Mouse (Mus musculus) liver, embryonic 15.5 days (tissue): ENCODE results near the gene Luc7l3. TPM values are rescaled to one million over a fixed set of nuclear protein-coding genes. Genes with fewer than 3 reads are reported as not detected.

Source experiments
- ATAC-seq: fragments of 200-750 bp; cut with Nextera tagmentation; 2 replicates; pipeline ENCODE4 v1.8.0; 2017; ENCODE audit warnings: moderate number of reproducible peaks, mild to moderate bottlenecking, moderate library complexity; ENCODE audit not compliant: insufficient read depth
- H3K27ac ChIP-seq: fragments of 300-500 bp; sonication (generic); replicated peaks from 2 replicates; pipeline ENCODE4 v1.5.1; 2015; ENCODE audit warnings: mild to moderate bottlenecking, inconsistent platforms
- H3K27me3 ChIP-seq: fragments of 300-500 bp; sonication (generic); 2 replicates; pipeline ENCODE4 v1.6.1; 2015; ENCODE audit warnings: mild to moderate bottlenecking, inconsistent platforms
- H3K36me3 ChIP-seq: fragments of 300-500 bp; sonication (generic); replicated peaks from 2 replicates; pipeline ENCODE4 v1.6.1; 2015; ENCODE audit warnings: moderate library complexity, mild to moderate bottlenecking, inconsistent platforms
- H3K4me1 ChIP-seq: fragments of 300-500 bp; sonication (generic); replicated peaks from 2 replicates; pipeline ENCODE4 v1.6.1; 2015; ENCODE audit warnings: inconsistent platforms
- H3K4me2 ChIP-seq: fragments of 300-500 bp; sonication (generic); 2 replicates; pipeline ENCODE4 v1.6.1; 2015; ENCODE audit warnings: moderate library complexity, mild to moderate bottlenecking, inconsistent platforms
- H3K4me3 ChIP-seq: fragments of 300-500 bp; sonication (generic); replicated peaks from 2 replicates; pipeline ENCODE4 v1.5.1; 2015; ENCODE audit warnings: mild to moderate bottlenecking, inconsistent platforms
- H3K9ac ChIP-seq: fragments of 300-500 bp; sonication (generic); 2 replicates; pipeline ENCODE4 v1.6.1; 2015; ENCODE audit warnings: moderate library complexity, mild to moderate bottlenecking, inconsistent platforms
- H3K9me3 ChIP-seq: fragments of 300-500 bp; sonication (generic); replicated peaks from 2 replicates; pipeline ENCODE4 v1.6.1; 2016; ENCODE audit warnings: inconsistent platforms
- WGBS: fragments of 180-500 bp; shearing (Covaris S2); methylation state at CpG from one replicate; pipeline ENCODE4 v1.1.7; 2015; ENCODE audit warnings: mixed read lengths; ENCODE audit not compliant: insufficient replicate concordance; 5-methylcytosine and 5-hydroxymethylcytosine counted together
- polyA plus RNA-seq: library from polyadenylated mRNA; unstranded; fragments of >200 nt; fragmentation: Nextera tagmentation; extraction: Ambion mirVana; gene quantifications from 2 replicates; pipeline ENCODE4 v1.2.1, GENCODE M21; 2015

The Luc7l3 gene
- polyA plus RNA-seq, 1 experiment from 2014 or later, result 36.8 TPM

- peak overlapping the region; percentile 98 for H3K27ac ChIP-seq
- peaks cover 12% of the 10 kb centered on the region; the same call in 1 of the 2 replicates for H3K36me3 ChIP-seq
- 36% methylated on average over 5 of the region's 5 CpGs for WGBS
- H3K27me3 ChIP-seq, result no peaks in the 10 kb centered on the region
- H3K4me1 ChIP-seq, result peaks cover 47% of the 10 kb centered on the region
- peak overlapping the region; percentile 99 for H3K9ac ChIP-seq
- ATAC-seq, result no peak
- peak overlapping the region; percentile 99 for H3K4me3 ChIP-seq
- H3K9me3 ChIP-seq, result no peaks in the 10 kb centered on the region
- H3K4me2 ChIP-seq, result peak overlapping the region; percentile 76
Observed at GRCm38 (mm10) chr11:94322636-94323035, 848 bp upstream of the Luc7l3 start.

GRCm38 (mm10) chr11:94320969-94321930, 538 bp downstream of the Luc7l3 start:
- Histone ChIP-seq H3K27me3 (no peaks in the 10 kb centered on the region), H3K9me3 (no peaks in the 10 kb centered on the region), H3K27ac (peak overlapping the region; percentile 98), H3K4me1 (peaks cover 52% of the 10 kb centered on the region), H3K36me3 (peaks cover 24% of the 10 kb centered on the region), H3K4me2 (peak overlapping the region; percentile 70), H3K4me3 (peak overlapping the region; percentile 99), H3K9ac (peak overlapping the region; percentile 99)
- peak; percentile 72 for ATAC-seq
- WGBS, result under 1% methylated on average over 67 of the region's 67 CpGs

GRCm38 (mm10) chr11:94318056-94318455, 3.7 kb downstream of the Luc7l3 start:
- no peak for ATAC-seq
- H3K9ac ChIP-seq, result no peak overlapping the region
- H3K4me3 ChIP-seq, result peak overlapping the region; percentile 16
- WGBS, result 53% methylated on average over 5 of the region's 5 CpGs
- H3K27ac ChIP-seq, result peak overlapping the region; percentile 24
- H3K4me2 ChIP-seq, result peak overlapping the region; percentile 70
- H3K27me3 ChIP-seq, result no peaks in the 10 kb centered on the region
- H3K4me1 ChIP-seq, result peaks cover 79% of the 10 kb centered on the region
- H3K9me3 ChIP-seq, result no peaks in the 10 kb centered on the region
- peaks cover 39% of the 10 kb centered on the region for H3K36me3 ChIP-seq

- Histone ChIP-seq H3K27me3 (no peaks in the 10 kb centered on the region), H3K9me3 (no peaks in the 10 kb centered on the region), H3K9ac (no peak overlapping the region), H3K27ac (peak overlapping the region; percentile 24), H3K4me2 (peak overlapping the region; percentile 70), H3K36me3 (peaks cover 40% of the 10 kb centered on the region), H3K4me3 (no peak overlapping the region), H3K4me1 (peaks cover 79% of the 10 kb centered on the region)
- WGBS, result 51% methylated on average over 4 of the region's 4 CpGs
- no peak for ATAC-seq
Observed at GRCm38 (mm10) chr11:94317515-94317914, 4.3 kb downstream of the Luc7l3 start.

- H3K4me2 ChIP-seq, result peak overlapping the region; percentile 70
- no peak overlapping the region for H3K9ac ChIP-seq
- H3K27ac ChIP-seq, result peak overlapping the region; percentile 31; the same call in 1 of the 2 replicates
- H3K27me3 ChIP-seq, result no peaks in the 10 kb centered on the region
- ATAC-seq, result no peak
- no peaks in the 10 kb centered on the region for H3K9me3 ChIP-seq
- H3K4me3 ChIP-seq, result no peak overlapping the region
- H3K36me3 ChIP-seq, result peaks cover 40% of the 10 kb centered on the region
- 47% methylated on average over 1 of the region's 1 CpGs for WGBS
- peaks cover 78% of the 10 kb centered on the region for H3K4me1 ChIP-seq
Observed at GRCm38 (mm10) chr11:94317014-94317413, 4.8 kb downstream of the Luc7l3 start.

GRCm38 (mm10) chr11:94316528-94316927, 5.3 kb downstream of the Luc7l3 start:
- WGBS, result 66% methylated on average over 2 of the region's 2 CpGs
- no peak for ATAC-seq
- Histone ChIP-seq H3K27me3 (no peaks in the 10 kb centered on the region), H3K4me1 (peaks cover 82% of the 10 kb centered on the region), H3K4me3 (no peak overlapping the region), H3K4me2 (peak overlapping the region; percentile 70; the same call in 1 of the 2 replicates), H3K27ac (peak overlapping the region; percentile 31; the same call in 1 of the 2 replicates), H3K36me3 (peaks cover 40% of the 10 kb centered on the region), H3K9me3 (no peaks in the 10 kb centered on the region), H3K9ac (no peak overlapping the region)

GRCm38 (mm10) chr11:94315308-94315707, 6.5 kb downstream of the Luc7l3 start:
- Histone ChIP-seq H3K27ac (peak overlapping the region; percentile 15; the same call in 1 of the 2 replicates), H3K4me2 (peak overlapping the region; percentile 23), H3K4me3 (no peak overlapping the region), H3K9ac (no peak overlapping the region), H3K4me1 (peaks cover 86% of the 10 kb centered on the region), H3K27me3 (no peaks in the 10 kb centered on the region), H3K9me3 (no peaks in the 10 kb centered on the region), H3K36me3 (peaks cover 40% of the 10 kb centered on the region)
- no peak for ATAC-seq
- 21% methylated on average over 1 of the region's 1 CpGs for WGBS

GRCm38 (mm10) chr11:94314098-94314652, 7.6 kb downstream of the Luc7l3 start:
- H3K4me2 ChIP-seq, result peak overlapping the region; percentile 6; the same call in 1 of the 2 replicates
- ATAC-seq, result peak; percentile 40; the same call in 1 of the 2 replicates
- 22% methylated on average over 2 of the region's 2 CpGs for WGBS
- H3K9me3 ChIP-seq, result no peaks in the 10 kb centered on the region
- no peaks in the 10 kb centered on the region for H3K27me3 ChIP-seq
- no peak overlapping the region for H3K9ac ChIP-seq
- peaks cover 75% of the 10 kb centered on the region for H3K4me1 ChIP-seq
- H3K36me3 ChIP-seq, result peaks cover 37% of the 10 kb centered on the region
- no peak overlapping the region for H3K4me3 ChIP-seq
- peak overlapping the region; percentile 4 for H3K27ac ChIP-seq

GRCm38 (mm10) chr11:94312733-94313132, 9.1 kb downstream of the Luc7l3 start:
- Histone ChIP-seq H3K9ac (no peak overlapping the region), H3K4me1 (peaks cover 61% of the 10 kb centered on the region), H3K4me2 (no peak overlapping the region), H3K27ac (no peak overlapping the region), H3K27me3 (no peaks in the 10 kb centered on the region), H3K36me3 (peaks cover 43% of the 10 kb centered on the region), H3K9me3 (no peaks in the 10 kb centered on the region), H3K4me3 (no peak overlapping the region)
- WGBS, result 71% methylated on average over 1 of the region's 1 CpGs
- ATAC-seq, result no peak

GRCm38 (mm10) chr11:94294996-94295845, 26.6 kb downstream of the Luc7l3 start:
- ATAC-seq, result no peak
- no peaks in the 10 kb centered on the region for H3K9me3 ChIP-seq
- no peak overlapping the region for H3K4me3 ChIP-seq
- no peak overlapping the region for H3K27ac ChIP-seq
- no peak overlapping the region for H3K9ac ChIP-seq
- H3K36me3 ChIP-seq, result peaks cover 90% of the 10 kb centered on the region
- no peaks in the 10 kb centered on the region for H3K27me3 ChIP-seq
- 91% methylated on average over 9 of the region's 9 CpGs for WGBS
- no peak overlapping the region for H3K4me2 ChIP-seq
- H3K4me1 ChIP-seq, result peaks cover 19% of the 10 kb centered on the region
